Mouse (Mus musculus): Measurements from ENCODE around the gene Lman2. TPM values are rescaled to one million over a fixed set of nuclear protein-coding genes. Genes with fewer than 3 reads are reported as not detected.

Lman2 gene
- total RNA-seq (2021), result 10 to 100 TPM; 36.7 to 42.3 TPM
- long read RNA-seq, experiment 1, full-length matches to known transcripts, result 159 of 173 reads
- long read RNA-seq, experiment 1, partial matches to known transcripts, result 10 of 173 reads
- long read RNA-seq, experiment 1, other reads (novel, unspliced or antisense), result 4 of 173 reads
- long read RNA-seq, experiment 2, full-length matches to known transcripts, result 129 of 145 reads
- long read RNA-seq, experiment 2, partial matches to known transcripts, result 9 of 145 reads
- long read RNA-seq, experiment 2, other reads (novel, unspliced or antisense), result 7 of 145 reads

DNA sequence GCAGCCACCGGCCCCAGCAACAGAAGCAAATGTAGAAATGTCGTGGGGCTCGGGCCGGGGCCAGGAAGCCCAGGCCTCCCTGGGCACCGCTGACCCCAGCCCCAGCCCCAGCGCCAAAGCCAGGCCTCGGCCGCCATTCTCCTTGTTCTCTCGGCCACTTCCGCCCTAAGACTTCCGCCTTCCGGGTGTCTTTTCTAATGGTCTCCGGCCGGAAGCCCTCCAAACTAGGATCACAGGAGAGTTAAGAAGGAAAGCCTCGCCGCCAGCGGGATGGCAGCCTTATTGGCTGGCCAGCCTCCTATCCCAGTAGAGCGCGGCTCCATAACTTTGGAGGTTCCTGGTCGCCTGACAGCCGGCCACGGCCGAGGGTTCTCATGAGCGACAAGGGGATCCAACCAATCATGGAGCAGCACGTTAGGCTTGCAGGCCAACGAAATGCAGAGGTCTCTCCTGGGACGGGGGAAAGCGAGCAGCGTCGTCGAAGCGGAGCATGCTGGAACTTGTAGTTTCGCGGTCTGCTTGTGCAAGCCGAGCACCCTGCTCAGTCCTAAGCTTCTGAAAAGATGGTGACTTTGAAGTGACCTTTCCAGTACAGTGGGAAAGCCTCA, at the start of gene Lman2:
Gene Lman2, minus strand, starts transcription at position 331 of the 608 bp plus-strand sequence.
- TF ChIP-seq CTCF (IDR thresholded peaks at IDR 0.05), result no peak
- peak within 1 kb of the TSS; percentile 82 for H3K4me3 ChIP-seq
- intact Hi-C loops (cut with DNase I), result no loop called here
- DNase-seq, result peak; percentile 97
- peak within 1 kb of the TSS; percentile 94 for H3K27ac ChIP-seq

DNA sequence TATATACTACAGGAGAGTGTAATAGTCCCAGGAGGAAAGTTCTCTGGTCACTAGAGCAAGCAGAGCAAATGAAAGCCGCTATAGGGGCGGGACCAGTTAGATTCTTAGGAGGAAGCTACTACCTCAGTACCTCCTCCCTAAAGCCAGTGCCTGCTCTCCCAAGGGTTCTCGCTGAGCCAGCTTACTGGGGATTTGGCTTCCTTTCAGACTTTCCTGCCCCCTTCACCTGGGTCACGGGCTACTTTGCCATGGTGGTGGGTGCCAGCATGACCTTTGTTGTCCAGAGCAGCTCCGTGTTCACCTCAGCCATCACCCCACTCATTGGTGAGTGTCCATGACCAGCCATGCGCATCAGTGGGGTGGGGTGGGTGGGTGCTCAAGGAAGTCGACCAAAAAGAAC, 49.2 kb upstream of the Lman2 start:
- intact Hi-C loops (cut with DNase I), result no loop called here
- no peak for DNase-seq
- no peak overlapping the region for H3K27ac ChIP-seq
- TF ChIP-seq CTCF (IDR thresholded peaks at IDR 0.05), result no peak
- H3K4me3 ChIP-seq, result no peak overlapping the region

DNA sequence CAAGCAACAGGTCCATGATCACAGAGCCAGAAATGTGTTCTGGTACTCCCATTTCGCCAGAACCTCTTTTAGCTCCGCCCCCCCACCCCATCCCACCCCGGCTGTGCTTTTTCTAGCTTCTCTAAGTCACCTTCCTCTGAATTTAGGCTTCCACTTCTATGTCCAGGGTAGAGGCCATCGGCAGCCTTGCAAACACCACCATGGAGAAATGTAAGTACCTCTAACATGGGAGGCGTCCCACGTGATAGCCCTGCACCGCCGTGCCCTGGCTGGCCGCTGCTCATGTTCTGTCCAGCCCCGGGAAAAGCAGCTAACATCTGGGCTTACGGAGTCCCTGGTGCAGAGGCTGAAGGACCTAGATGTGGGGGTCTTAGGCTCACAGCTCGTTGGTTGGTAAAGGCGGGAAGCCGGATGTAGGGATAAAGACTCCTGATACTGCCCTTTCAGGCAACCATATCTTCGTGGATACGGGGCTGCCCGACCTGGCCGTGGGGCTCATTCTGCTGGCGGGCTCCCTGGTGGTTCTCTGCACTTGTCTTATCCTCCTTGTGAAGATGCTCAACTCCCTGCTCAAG, 46.0 kb upstream of the Lman2 start:
- intact Hi-C loops (cut with DNase I), result no loop called here
- DNase-seq, result no peak
- TF ChIP-seq CTCF (IDR thresholded peaks at IDR 0.05), result no peak

GRCm38 (mm10) chr13:55407341-55407740, 44.8 kb upstream of the Lman2 start:
- Histone ChIP-seq H3K27ac (no peak overlapping the region), H3K4me3 (no peak overlapping the region)
- DNase-seq, result no peak
- TF ChIP-seq CTCF (IDR thresholded peaks at IDR 0.05), result no peak
- intact Hi-C loops (cut with DNase I), result no loop called here

More for the DNA sequence above, 46.0 kb upstream of the Lman2 start:
- H3K27ac ChIP-seq, result no peak overlapping the region
- H3K4me3 ChIP-seq, result no peak overlapping the region

- DNase-seq, result no peak
- H3K4me3 ChIP-seq, result no peak overlapping the region
- H3K27ac ChIP-seq, result no peak overlapping the region
- intact Hi-C loops (cut with DNase I), result loop anchor here (1.0 kb wide), 1 partner anchor 111 kb away; no protein-coding TSS in a partner anchor
- TF ChIP-seq CTCF (IDR thresholded peaks at IDR 0.05), result no peak
Observed at GRCm38 (mm10) chr13:55405783-55406390, 43.3 kb upstream of the Lman2 start.

DNA sequence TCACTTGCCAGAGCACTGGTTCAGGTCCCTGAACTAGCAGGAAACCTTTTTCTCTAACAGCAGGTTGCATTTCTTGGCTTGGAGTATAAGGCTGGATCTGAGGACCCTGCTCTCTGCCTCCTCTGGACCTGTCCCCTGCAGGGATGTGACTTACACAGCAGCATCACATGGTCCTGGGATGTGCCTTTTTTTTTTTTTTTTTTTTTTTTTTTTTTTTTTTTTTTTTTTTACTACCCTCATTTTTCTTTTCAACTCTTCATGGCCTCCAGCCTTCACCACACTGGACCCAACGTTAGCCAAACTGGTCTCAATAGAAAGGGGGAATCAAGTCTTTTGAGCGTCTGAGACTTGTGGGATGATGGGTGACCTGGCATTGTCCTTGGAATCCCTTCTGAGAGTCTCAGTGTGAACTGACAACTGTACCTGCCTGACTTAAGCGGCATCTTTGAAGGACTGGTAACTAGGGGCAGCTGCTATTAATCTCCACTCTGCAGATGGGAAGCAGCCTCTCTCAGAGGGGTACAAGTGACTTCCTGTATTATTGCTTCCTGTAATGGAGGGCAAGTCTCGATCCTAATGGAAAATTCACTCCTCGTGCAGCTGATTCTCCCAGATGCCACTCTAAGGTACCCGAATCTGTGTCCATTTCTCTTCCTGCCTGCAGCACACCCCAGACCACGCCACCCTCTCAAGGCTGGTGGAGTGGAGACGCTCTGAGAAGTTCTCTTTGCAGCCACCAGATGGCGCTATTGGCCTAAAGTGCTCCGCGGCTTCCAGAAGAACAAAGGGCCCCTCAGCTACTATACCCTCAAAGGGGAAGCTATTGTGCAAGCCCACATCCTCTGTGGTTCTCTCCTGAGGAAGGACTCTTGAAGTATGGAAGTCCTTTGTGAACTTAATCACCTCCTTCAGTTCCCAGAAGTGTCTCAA, 42.5 kb upstream of the Lman2 start:
- TF ChIP-seq CTCF (IDR thresholded peaks at IDR 0.05), result peak; percentile 98
- intact Hi-C loops (cut with DNase I), result loop anchor here (1.0 kb wide), 1 partner anchor 112 kb away; no protein-coding TSS in a partner anchor
- peak; percentile 74 for DNase-seq
- H3K4me3 ChIP-seq, result no peak overlapping the region
- no peak overlapping the region for H3K27ac ChIP-seq

GRCm38 (mm10) chr13:55403935-55404852, 41.6 kb upstream of the Lman2 start:
- no peak for DNase-seq
- TF ChIP-seq CTCF (IDR thresholded peaks at IDR 0.05), result no peak
- intact Hi-C loops (cut with DNase I), result no loop called here
- Histone ChIP-seq H3K27ac (no peak overlapping the region), H3K4me3 (no peak overlapping the region)

- DNase-seq, result no peak
- Histone ChIP-seq H3K4me3 (no peak overlapping the region), H3K27ac (no peak overlapping the region)
- no peak for TF ChIP-seq CTCF (IDR thresholded peaks at IDR 0.05)
- intact Hi-C loops (cut with DNase I), result no loop called here
Observed at GRCm38 (mm10) chr13:55403266-55403665, 40.7 kb upstream of the Lman2 start.

DNA sequence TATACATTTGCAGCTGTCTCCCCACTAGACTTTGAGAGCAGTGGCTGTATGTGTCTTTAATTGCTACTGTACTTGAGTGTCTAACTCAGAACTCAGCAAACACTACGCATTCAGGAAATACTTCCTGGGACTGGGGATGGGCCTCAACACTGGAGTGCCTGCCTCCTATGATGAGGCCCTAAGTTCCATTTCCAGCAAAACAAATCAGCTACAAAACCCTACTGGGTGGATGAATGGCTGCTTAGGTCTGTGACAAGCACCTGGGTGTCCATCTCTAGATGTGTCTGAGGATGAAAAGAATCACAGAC, 37.4 kb upstream of the Lman2 start:
- no peak for DNase-seq
- Histone ChIP-seq H3K27ac (no peak overlapping the region), H3K4me3 (no peak overlapping the region)
- no peak for TF ChIP-seq CTCF (IDR thresholded peaks at IDR 0.05)
- intact Hi-C loops (cut with DNase I), result no loop called here

- Histone ChIP-seq H3K27ac (no peak overlapping the region), H3K4me3 (no peak overlapping the region)
- intact Hi-C loops (cut with DNase I), result no loop called here
- TF ChIP-seq CTCF (IDR thresholded peaks at IDR 0.05), result no peak
- DNase-seq, result no peak
Observed at GRCm38 (mm10) chr13:55399300-55400038, 36.9 kb upstream of the Lman2 start.

DNA sequence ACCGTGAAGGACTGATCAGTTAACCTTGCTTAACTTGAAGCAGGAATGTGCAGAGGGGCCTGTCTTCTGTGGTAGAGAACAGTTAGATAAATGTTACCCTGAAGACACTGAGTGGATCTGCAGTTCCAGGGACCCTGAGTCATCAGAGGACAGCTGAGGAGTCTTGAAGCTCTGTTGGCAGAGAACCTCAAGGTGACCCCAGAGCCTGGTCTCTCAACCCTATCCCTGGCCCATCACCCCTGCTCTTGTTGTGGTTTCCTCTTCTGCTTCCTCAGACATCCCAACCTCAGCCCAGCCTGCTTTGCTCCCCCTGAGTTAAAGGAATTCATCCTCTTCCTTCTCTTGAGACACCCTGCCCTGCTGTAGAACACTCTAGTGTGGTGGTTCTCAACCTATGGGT, 35.5 kb upstream of the Lman2 start, which contains the start of gene Slc34a1:
Gene Slc34a1, plus strand, starts transcription at position 100 of the 400 bp plus-strand sequence.
- no peak for DNase-seq
- Histone ChIP-seq H3K27ac (no peak within 1 kb of the TSS), H3K4me3 (no peak within 1 kb of the TSS)
- intact Hi-C loops (cut with DNase I), result no loop called here
- no peak for TF ChIP-seq CTCF (IDR thresholded peaks at IDR 0.05)
